Mouse (Mus musculus) heart, embryonic 16.5 days (tissue): ENCODE measurements around the gene Galnt2. TPM values are rescaled to one million over a fixed set of nuclear protein-coding genes. Genes with fewer than 3 reads are reported as not detected.

Source experiments
- ATAC-seq: fragments of 200-750 bp; cut with Nextera tagmentation; replicated peaks from 2 replicates; pipeline ENCODE4 v1.8.0; 2017; ENCODE audit warnings: moderate number of reproducible peaks; ENCODE audit not compliant: insufficient read depth, low FRiP score; ENCODE audit errors: extremely low read depth
- H3K27ac ChIP-seq: fragments of 300-500 bp; sonication (generic); 2 replicates; pipeline ENCODE4 v1.5.1; 2014; ENCODE audit warnings: mild to moderate bottlenecking, low read length, control low read depth, moderate library complexity
- H3K27me3 ChIP-seq: fragments of 300-500 bp; sonication (generic); 2 replicates; pipeline ENCODE4 v1.6.1; 2014; ENCODE audit warnings: low read length, mixed read lengths; ENCODE audit not compliant: control insufficient read depth, insufficient read depth
- H3K36me3 ChIP-seq: fragments of 300-500 bp; sonication (generic); 2 replicates; pipeline ENCODE4 v1.6.1; 2014; ENCODE audit not compliant: control insufficient read depth, insufficient read depth
- H3K4me1 ChIP-seq: fragments of 300-500 bp; sonication (generic); 2 replicates; pipeline ENCODE4 v1.6.1; 2014; ENCODE audit warnings: low read length, mixed read lengths; ENCODE audit not compliant: control insufficient read depth, insufficient read depth
- H3K4me2 ChIP-seq: fragments of 300-500 bp; sonication (generic); 2 replicates; pipeline ENCODE4 v1.6.1; 2014; ENCODE audit warnings: low read depth, mild to moderate bottlenecking, control low read depth, low read length
- H3K4me3 ChIP-seq: fragments of 300-500 bp; sonication (generic); 2 replicates; pipeline ENCODE4 v1.5.1; 2014; ENCODE audit warnings: mild to moderate bottlenecking, control low read depth, low read length
- H3K9ac ChIP-seq: fragments of 300-500 bp; sonication (generic); 2 replicates; pipeline ENCODE4 v1.6.1; 2014; ENCODE audit warnings: low read length, control low read depth
- H3K9me3 ChIP-seq: fragments of 300-500 bp; sonication (generic); replicated peaks from 2 replicates; pipeline ENCODE4 v1.6.1; 2016; ENCODE audit warnings: low read length; ENCODE audit not compliant: control insufficient read depth
- WGBS: fragments of 180-500 bp; shearing (Covaris S2); extraction: QIAGEN DNeasy Blood & Tissue Kit; methylation state at CpG from one replicate; pipeline ENCODE4 v1.1.7; 2014; 5-methylcytosine and 5-hydroxymethylcytosine counted together
- polyA plus RNA-seq: library from polyadenylated mRNA; unstranded; fragments of >200 nt; fragmentation: Nextera tagmentation; extraction: Ambion mirVana; gene quantifications from 2 replicates; pipeline ENCODE4 v1.2.1, GENCODE M21; 2015

Gene Galnt2
- polyA plus RNA-seq, 1 experiment from 2014 or later: 35.6 TPM

DNA sequence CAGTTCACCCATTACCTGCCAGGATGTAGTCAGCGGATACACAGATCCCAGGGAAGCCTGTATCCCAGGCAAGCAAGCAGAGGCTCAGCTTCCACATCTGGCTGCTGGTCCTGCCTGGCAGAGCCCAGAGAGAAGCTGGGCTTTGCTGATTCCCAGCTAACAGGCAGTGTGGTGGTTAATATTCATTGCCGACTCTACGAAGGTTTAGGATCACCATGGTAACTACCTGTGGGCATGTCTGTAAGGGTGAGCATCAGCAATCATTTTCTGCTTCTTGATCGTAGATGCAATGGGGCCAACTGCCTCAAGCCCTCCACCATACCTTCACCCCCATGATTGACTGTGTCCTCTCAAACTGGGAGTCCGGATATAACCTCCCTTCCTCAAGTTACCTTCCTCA lies 37.2 kb upstream of the Galnt2 start:
- no peak for ATAC-seq
- H3K9me3 ChIP-seq: no peaks in the 10 kb centered on the region

DNA sequence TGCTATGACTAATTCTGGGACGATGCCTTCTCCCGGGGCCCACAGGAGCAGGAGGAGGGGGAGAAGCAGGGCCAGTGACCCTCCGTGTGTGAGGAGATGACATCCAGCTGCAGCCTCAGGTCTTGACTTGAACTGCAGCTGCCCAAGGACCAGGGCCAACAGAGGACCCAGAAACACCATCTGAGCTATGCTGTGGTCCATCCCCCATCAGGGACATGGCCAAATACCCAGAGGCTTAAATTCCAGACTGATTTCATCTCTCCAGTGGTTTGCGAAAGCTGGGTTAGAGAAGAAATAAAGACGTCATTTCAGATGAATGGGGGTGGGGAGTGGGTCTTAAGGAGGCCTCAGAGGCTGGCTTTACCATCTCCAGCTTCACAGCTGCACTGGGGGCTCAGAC lies 35.0 kb upstream of the Galnt2 start:
- WGBS: 49% methylated on average over 5 of the region's 5 CpGs
- no peaks in the 10 kb centered on the region for H3K36me3 ChIP-seq
- H3K9me3 ChIP-seq: no peaks in the 10 kb centered on the region
- peaks cover 3% of the 10 kb centered on the region for H3K4me1 ChIP-seq
- ATAC-seq: no peak
- H3K27ac ChIP-seq: no peak overlapping the region
- peaks cover 2% of the 10 kb centered on the region; the same call in 1 of the 2 replicates for H3K27me3 ChIP-seq
- no peak overlapping the region for H3K9ac ChIP-seq
- H3K4me3 ChIP-seq: no peak overlapping the region
- no peak overlapping the region for H3K4me2 ChIP-seq

More for the DNA sequence above, 37.2 kb upstream of the Galnt2 start:
- Histone ChIP-seq H3K27me3 (peaks cover 2% of the 10 kb centered on the region; the same call in 1 of the 2 replicates), H3K4me3 (no peak overlapping the region), H3K36me3 (no peaks in the 10 kb centered on the region), H3K4me2 (no peak overlapping the region), H3K9ac (no peak overlapping the region), H3K4me1 (peaks cover 3% of the 10 kb centered on the region), H3K27ac (no peak overlapping the region)
- WGBS: 85% methylated on average over 5 of the region's 5 CpGs

GRCm38 (mm10) chr8:124196797-124197196 lies 34.4 kb upstream of the Galnt2 start:
- no peak for ATAC-seq
- WGBS: 50% methylated on average over 5 of the region's 5 CpGs
- peaks cover 2% of the 10 kb centered on the region; the same call in 1 of the 2 replicates for H3K27me3 ChIP-seq

GRCm38 (mm10) chr8:124198230-124198629 lies 33.0 kb upstream of the Galnt2 start:
- Histone ChIP-seq H3K9me3 (no peaks in the 10 kb centered on the region), H3K27ac (no peak overlapping the region), H3K27me3 (peaks cover 2% of the 10 kb centered on the region; the same call in 1 of the 2 replicates), H3K4me2 (no peak overlapping the region), H3K36me3 (no peaks in the 10 kb centered on the region), H3K9ac (no peak overlapping the region), H3K4me3 (no peak overlapping the region), H3K4me1 (peaks cover 3% of the 10 kb centered on the region)
- ATAC-seq: no peak
- WGBS: 81% methylated on average over 7 of the region's 7 CpGs

More at GRCm38 (mm10) chr8:124196797-124197196, 34.4 kb upstream of the Galnt2 start:
- Histone ChIP-seq H3K36me3 (no peaks in the 10 kb centered on the region), H3K4me1 (peaks cover 3% of the 10 kb centered on the region), H3K4me3 (no peak overlapping the region), H3K27ac (no peak overlapping the region), H3K9me3 (no peaks in the 10 kb centered on the region), H3K4me2 (no peak overlapping the region), H3K9ac (no peak overlapping the region)

- ATAC-seq: no peak
- no peak overlapping the region for H3K4me2 ChIP-seq
- WGBS: 61% methylated on average over 7 of the region's 7 CpGs
- no peak overlapping the region for H3K4me3 ChIP-seq
- no peaks in the 10 kb centered on the region for H3K36me3 ChIP-seq
- peaks cover 3% of the 10 kb centered on the region for H3K4me1 ChIP-seq
- H3K9me3 ChIP-seq: no peaks in the 10 kb centered on the region
- H3K27ac ChIP-seq: no peak overlapping the region
- H3K27me3 ChIP-seq: peaks cover 2% of the 10 kb centered on the region; the same call in 1 of the 2 replicates
- no peak overlapping the region for H3K9ac ChIP-seq
These were observed 30.8 kb upstream of the Galnt2 start for GRCm38 (mm10) chr8:124200400-124200799.

GRCm38 (mm10) chr8:124201706-124202105 lies 29.5 kb upstream of the Galnt2 start:
- Histone ChIP-seq H3K27me3 (peaks cover 2% of the 10 kb centered on the region; the same call in 1 of the 2 replicates), H3K4me3 (no peak overlapping the region), H3K36me3 (no peaks in the 10 kb centered on the region), H3K4me2 (no peak overlapping the region), H3K27ac (no peak overlapping the region), H3K9me3 (no peaks in the 10 kb centered on the region), H3K9ac (no peak overlapping the region), H3K4me1 (peaks cover 2% of the 10 kb centered on the region; the same call in 1 of the 2 replicates)
- WGBS: 77% methylated on average over 8 of the region's 8 CpGs
- ATAC-seq: no peak

DNA sequence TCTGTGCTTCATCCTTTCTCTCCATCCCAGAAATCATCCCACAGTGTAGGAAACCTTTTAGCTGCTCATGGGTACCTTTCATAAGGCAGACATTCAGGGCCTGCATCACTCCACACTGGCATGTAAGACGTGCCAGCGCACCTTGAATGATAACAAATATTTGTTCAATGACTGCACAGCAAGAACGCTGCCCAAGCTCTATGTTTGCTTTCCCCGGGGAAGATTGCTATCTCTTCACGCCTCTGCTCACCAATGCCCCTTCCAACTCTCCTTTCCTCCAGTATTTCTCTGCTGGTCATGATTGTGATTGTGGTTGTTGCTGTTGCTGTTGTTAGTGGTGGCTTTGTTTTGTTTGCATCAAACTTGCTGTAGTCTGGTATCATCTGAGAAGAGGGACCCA lies 28.3 kb upstream of the Galnt2 start:
- WGBS: 75% methylated on average over 5 of the region's 5 CpGs
- Histone ChIP-seq H3K4me3 (no peak overlapping the region), H3K36me3 (no peaks in the 10 kb centered on the region), H3K27ac (no peak overlapping the region), H3K4me2 (no peak overlapping the region), H3K27me3 (no peaks in the 10 kb centered on the region; the same call in 1 of the 2 replicates), H3K4me1 (no peaks in the 10 kb centered on the region), H3K9me3 (no peaks in the 10 kb centered on the region), H3K9ac (no peak overlapping the region)
- no peak for ATAC-seq

DNA sequence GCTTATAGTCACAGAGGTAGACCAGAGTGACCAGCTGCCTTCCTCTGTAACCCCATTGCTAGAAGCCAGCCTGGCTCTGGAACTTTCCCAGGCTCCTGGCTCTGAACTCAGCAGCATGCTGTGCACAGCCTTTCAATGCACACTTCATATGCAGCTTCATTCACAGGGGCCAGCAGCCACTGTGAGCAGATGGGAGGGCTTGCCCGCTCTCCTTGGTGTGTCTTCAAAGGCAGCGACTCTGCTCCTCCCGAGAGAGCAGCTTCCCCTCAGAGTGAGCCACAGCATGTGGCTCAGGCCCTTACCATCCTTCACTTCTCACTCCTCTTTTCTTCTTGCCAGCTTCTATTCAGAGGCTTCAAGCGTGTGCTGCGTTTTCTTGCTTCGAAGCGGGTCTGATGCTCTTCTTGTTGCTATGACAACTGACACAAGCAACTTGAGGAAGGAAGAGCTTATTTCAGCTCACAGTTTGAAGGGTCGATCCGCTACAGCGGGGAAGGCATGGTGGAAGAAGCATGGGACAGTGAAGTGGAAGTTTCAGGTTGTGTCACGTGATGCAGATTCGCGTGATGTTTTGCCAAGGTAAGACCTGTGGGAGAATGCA lies 27.1 kb upstream of the Galnt2 start:
- Histone ChIP-seq H3K4me1 (no peaks in the 10 kb centered on the region), H3K27me3 (no peaks in the 10 kb centered on the region), H3K4me2 (no peak overlapping the region), H3K27ac (no peak overlapping the region), H3K4me3 (no peak overlapping the region), H3K9me3 (no peaks in the 10 kb centered on the region), H3K9ac (no peak overlapping the region), H3K36me3 (no peaks in the 10 kb centered on the region)
- 87% methylated on average over 13 of the region's 13 CpGs for whole genome bisulfite sequencing
- no peak for ATAC-seq

GRCm38 (mm10) chr8:124212148-124212547 lies 19.0 kb upstream of the Galnt2 start:
- H3K9me3 ChIP-seq: no peaks in the 10 kb centered on the region
- H3K27me3 ChIP-seq: no peaks in the 10 kb centered on the region
- H3K9ac ChIP-seq: no peak overlapping the region
- ATAC-seq: no peak
- WGBS: 13% methylated on average over 2 of the region's 2 CpGs
- H3K27ac ChIP-seq: peak overlapping the region; percentile 73
- H3K4me3 ChIP-seq: no peak overlapping the region
- peaks cover 12% of the 10 kb centered on the region for H3K4me1 ChIP-seq
- no peaks in the 10 kb centered on the region for H3K36me3 ChIP-seq
- no peak overlapping the region for H3K4me2 ChIP-seq
